ENCODE assay signal across 20 mouse cellular contexts in the genomic region with DNA sequence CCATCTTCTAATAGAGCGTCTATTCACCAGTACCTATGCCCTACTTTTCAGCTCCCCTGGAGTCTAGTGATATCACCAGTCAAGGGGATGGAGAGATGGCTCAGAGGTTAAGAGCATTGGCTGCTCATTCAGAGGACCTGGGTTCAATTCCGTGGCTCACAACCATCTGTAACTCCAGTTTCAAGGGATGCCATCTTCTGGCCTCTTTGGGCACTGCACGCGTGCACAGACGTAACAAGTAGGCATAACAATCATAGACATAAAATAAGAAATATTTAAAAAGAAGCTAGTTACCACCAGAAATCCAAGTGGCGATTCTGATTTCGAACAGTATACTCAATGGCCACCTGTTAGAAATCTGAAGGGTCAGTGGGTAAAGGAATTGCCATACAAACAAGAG. TPM values are rescaled to one million over a fixed set of nuclear protein-coding genes. Genes with fewer than 3 reads are reported as not detected.
DNase-seq lines count a peak whose midpoint lies in the region; TF ChIP-seq lines count a peak whose summit lies in the region.
"Had no signal": no experiment of that assay in that cellular context is flagged by ENCODE, and none has a peak within 500 bp of the region (broad histone marks: within the 10 kb centered on the region; RNA-seq: fewer than 3 reads in every experiment).

No protein-coding gene starts in this region.

- no peaks in the 10 kb centered on the region; the same call in 1 of the 2 replicates for H3K4me1 ChIP-seq in lung, adult 2 months (ENCODE audit: control insufficient read depth, insufficient read depth, low read length)
- H3K4me1 ChIP-seq in E14TG2a.4 (replicated peaks; ENCODE audit: low read depth, low read length) (no peaks in the 10 kb centered on the region), ES-E14 (ENCODE audit: control insufficient read depth in 2 of 2, insufficient read depth in 2 of 2, low read length in 2 of 2, poor library complexity in 1 of 2) (no peaks in the 10 kb centered on the region)
- H3K4me1 ChIP-seq: kidney, embryonic 15.5 days; limb, embryonic 13.5 days; lung, embryonic 15.5 days; neural tube, embryonic 13.5 days had no signal

- peaks cover 2% of the 10 kb centered on the region; the same call in 1 of the 2 replicates for H3K27me3 ChIP-seq in E14TG2a.4 (ENCODE audit: insufficient read depth, low read length)
- H3K27me3 ChIP-seq: kidney, embryonic 15.5 days; limb, embryonic 13.5 days; lung, embryonic 15.5 days; neural tube, embryonic 13.5 days had no signal

- H3K9ac ChIP-seq in ES-E14 (ENCODE audit: insufficient read depth, low read depth, low read length, poor library complexity, severe bottlenecking), result no peak overlapping the region
- H3K9ac ChIP-seq: kidney, embryonic 15.5 days; limb, embryonic 13.5 days; lung, embryonic 15.5 days; neural tube, embryonic 13.5 days had no signal

- TF ChIP-seq POLR2A in lung, adult 2 months (IDR thresholded peaks at IDR 0.05; ENCODE audit: borderline replicate concordance, extremely low read depth, low read depth, low read length), result no peak

- no peak for DNase-seq in lung, adult 2 months
- no peak for DNase-seq in lung, postnatal 4 days
- peak; percentile 33 for DNase-seq in ES-E14 (ENCODE audit: low read depth, low spot score)
- peak; percentile 39 for DNase-seq in induced T-regulatory cell, adult 2 months (ENCODE audit: low read depth)
- DNase-seq in right cerebral cortex, postnatal 4 days, result no peak
- DNase-seq in layer of hippocampus, postnatal 10 days (ENCODE audit: low spot score in 2 of 2), result no peak
- DNase-seq: adrenal gland, postnatal 14 days; cerebellum, adult 11-12 months; cerebellum, postnatal 36 days; gastrocnemius, postnatal 10 days; heart, adult 18-20 months; layer of hippocampus, postnatal 36 days; midbrain, embryonic 14.5 days; right cerebral cortex, adult 18-20 months had no signal

- 0 out of 2 replicates have a peak, but pooled peaks have one; percentile 13 for TF ChIP-seq CTCF in lung, adult 2 months (IDR thresholded peaks at IDR 0.05; ENCODE audit: insufficient read depth, low read length)
- peak; percentile 64 for TF ChIP-seq CTCF in E14TG2a.4 (conservative IDR thresholded peaks at IDR 0.05; ENCODE audit: low read length)

- H3K9me3 ChIP-seq in E14TG2a.4 (ENCODE audit: low read length) (no peaks in the 10 kb centered on the region), ES-E14 (ENCODE audit: control insufficient read depth, insufficient read depth, low read depth, low read length) (no peaks in the 10 kb centered on the region)
- H3K9me3 ChIP-seq: kidney, embryonic 15.5 days; limb, embryonic 13.5 days; lung, embryonic 15.5 days; neural tube, embryonic 13.5 days had no signal

- 93% methylated on average over 7 of the region's 7 CpGs for WGBS in lung, adult 2 months

- no peak overlapping the region for H3K27ac ChIP-seq in ES-E14 (ENCODE audit: insufficient read depth, low read depth, low read length, poor library complexity, severe bottlenecking)
- H3K27ac ChIP-seq: kidney, embryonic 15.5 days; limb, embryonic 13.5 days; lung, embryonic 15.5 days; neural tube, embryonic 13.5 days had no signal

- H3K36me3 ChIP-seq in E14TG2a.4 (ENCODE audit: insufficient read depth, low read length), result no peaks in the 10 kb centered on the region
- H3K36me3 ChIP-seq in ES-E14 (ENCODE audit: control insufficient read depth, insufficient read depth, low read length, poor library complexity, severe bottlenecking), result no peaks in the 10 kb centered on the region
- H3K36me3 ChIP-seq: kidney, embryonic 15.5 days; limb, embryonic 13.5 days; lung, embryonic 15.5 days; neural tube, embryonic 13.5 days had no signal

- H3K4me3 ChIP-seq in lung, adult 2 months (replicated peaks; ENCODE audit: extremely low read depth, low read depth, low read length), result no peak overlapping the region
- H3K4me3 ChIP-seq in E14TG2a.4 (replicated peaks; ENCODE audit: low read length) (no peak overlapping the region), ES-E14 (ENCODE audit: insufficient read depth in 1 of 2, low read depth in 1 of 2, low read length in 2 of 2, poor library complexity in 1 of 2, severe bottlenecking in 1 of 2) (no peak overlapping the region)
- H3K4me3 ChIP-seq: kidney, embryonic 15.5 days; limb, embryonic 13.5 days; lung, embryonic 15.5 days; megakaryocyte, embryonic 14.5 days; neural tube, embryonic 13.5 days had no signal

- in situ Hi-C loops in ES-E14 (cut with MboI; ENCODE audit: low sequenced_read_pairs in 2 of 2, unreplicated experiment in 2 of 2), result no loop called here

TF ChIP-seq in ES-E14, 5 proteins besides CTCF, POLR2A, EP300 and RAD21:
- TF ChIP-seq HCFC1 (IDR thresholded peaks at IDR 0.05; ENCODE audit: borderline replicate concordance, insufficient read depth, low read length) (no peak), MAFK (IDR thresholded peaks at IDR 0.05; ENCODE audit: insufficient read depth, low read depth, low read length) (no peak), ZNF384 (IDR thresholded peaks at IDR 0.05; ENCODE audit: low read depth, low read length) (no peak), CHD2 (IDR thresholded peaks at IDR 0.05; ENCODE audit: low read depth, low read length) (no peak), ZC3H11A (IDR thresholded peaks at IDR 0.05; ENCODE audit: borderline replicate concordance, low read depth, low read length) (no peak)
TF ChIP-seq in ES-E14: peak in this region for 0.

RNA-seq across cellular contexts. Expression of gene Soat1, which starts 13.4 kb away (rescaled TPM):
- 61.3 and 104 TPM in 2 replicates for polyA plus RNA-seq in lung, adult 2 months (2012; rRNA removed)
- total RNA-seq in ES-E14 (2012; rRNA removed), result 62.4 and 73.9 TPM in 2 replicates
- 10 to 100 TPM; 44.3 to 48.3 TPM for total RNA-seq in layer of hippocampus, postnatal 10 days (2021)

RNA-seq across cellular contexts. Expression of gene Gm10031, which starts 36.3 kb away (rescaled TPM):
- 11.0 and 12.2 TPM in 2 replicates for polyA plus RNA-seq in lung, adult 2 months (2012; rRNA removed)
- total RNA-seq in ES-E14 (2012; rRNA removed), result 19.4 and 20.3 TPM in 2 replicates
- 10 to 100 TPM; 40.4 to 48.0 TPM for total RNA-seq in layer of hippocampus, postnatal 10 days (2021)

Comparison
In these comparisons a context has a peak if more than half of its experiments do, and no peak if none do; other contexts are left out.
1. DNase-seq: peak in ES-E14 (single experiment) and induced T-regulatory cell, adult 2 months (single experiment); none in lung, adult 2 months (single experiment), lung, postnatal 4 days (0 of 2), right cerebral cortex, postnatal 4 days (single experiment) and layer of hippocampus, postnatal 10 days (0 of 2).